Mouse (Mus musculus): ENCODE measurements around the gene 1110017D15Rik.
A peak's percentile ranks its signal among the peaks of the same experiment; 100 is the strongest.

The 1110017D15Rik gene

GRCm38 (mm10) chr4:41513309-41513708 is 3.8 kb downstream of the 1110017D15Rik start:
- no peak for DNase-seq (ENCODE audit: low spot score)

- no peak for DNase-seq (ENCODE audit: low spot score)
These were observed 9.1 kb downstream of the 1110017D15Rik start for GRCm38 (mm10) chr4:41507998-41508397.

- DNase-seq (ENCODE audit: low spot score): no peak
These were observed 9.7 kb downstream of the 1110017D15Rik start for GRCm38 (mm10) chr4:41507326-41507924.

GRCm38 (mm10) chr4:41506906-41507305 is 10.2 kb downstream of the 1110017D15Rik start:
- DNase-seq (ENCODE audit: low spot score): peak; percentile 81

- peak; percentile 60 for DNase-seq (ENCODE audit: low spot score)
These were observed 11.0 kb downstream of the 1110017D15Rik start for GRCm38 (mm10) chr4:41506156-41506555.

GRCm38 (mm10) chr4:41505131-41505551 is 12.0 kb downstream of the 1110017D15Rik start:
- no peak for DNase-seq (ENCODE audit: low spot score)

- DNase-seq (ENCODE audit: low spot score): no peak
These were observed 12.8 kb downstream of the 1110017D15Rik start for GRCm38 (mm10) chr4:41504325-41504724.

GRCm38 (mm10) chr4:41502986-41503412 is 14.1 kb downstream of the 1110017D15Rik start, which contains the start of gene AI464131:
Gene AI464131, minus strand, starts transcription at chr4:41503076.
- peak; percentile 92 for DNase-seq (ENCODE audit: low spot score)

GRCm38 (mm10) chr4:41502171-41502940 is 14.8 kb downstream of the 1110017D15Rik start:
- DNase-seq (ENCODE audit: low spot score): no peak

- DNase-seq (ENCODE audit: low spot score): no peak
These were observed 16.3 kb downstream of the 1110017D15Rik start for GRCm38 (mm10) chr4:41500787-41501186.

GRCm38 (mm10) chr4:41499619-41500018 is 17.5 kb downstream of the 1110017D15Rik start:
- DNase-seq (ENCODE audit: low spot score): no peak

GRCm38 (mm10) chr4:41498921-41499391 is 18.2 kb downstream of the 1110017D15Rik start:
- DNase-seq (ENCODE audit: low spot score): no peak

- no peak for DNase-seq (ENCODE audit: low spot score)
These were observed 18.9 kb downstream of the 1110017D15Rik start for GRCm38 (mm10) chr4:41497995-41498845.

GRCm38 (mm10) chr4:41497579-41497978 is 19.6 kb downstream of the 1110017D15Rik start:
- DNase-seq (ENCODE audit: low spot score): no peak

- DNase-seq (ENCODE audit: low spot score): no peak
These were observed 20.1 kb downstream of the 1110017D15Rik start for GRCm38 (mm10) chr4:41497046-41497445.

GRCm38 (mm10) chr4:41495850-41496249 is 21.3 kb downstream of the 1110017D15Rik start:
- no peak for DNase-seq (ENCODE audit: low spot score)

GRCm38 (mm10) chr4:41495076-41495475 is 22.1 kb downstream of the 1110017D15Rik start:
- DNase-seq (ENCODE audit: low spot score): no peak

GRCm38 (mm10) chr4:41494378-41494777 is 22.8 kb downstream of the 1110017D15Rik start:
- DNase-seq (ENCODE audit: low spot score): no peak

- DNase-seq (ENCODE audit: low spot score): no peak
These were observed 23.5 kb downstream of the 1110017D15Rik start for GRCm38 (mm10) chr4:41493464-41494116.

GRCm38 (mm10) chr4:41492951-41493350 is 24.2 kb downstream of the 1110017D15Rik start:
- no peak for DNase-seq (ENCODE audit: low spot score)

GRCm38 (mm10) chr4:41481601-41482017 is 35.5 kb downstream of the 1110017D15Rik start:
- peak; percentile 68 for DNase-seq (ENCODE audit: low spot score)

GRCm38 (mm10) chr4:41480254-41480653 is 36.9 kb downstream of the 1110017D15Rik start:
- DNase-seq (ENCODE audit: low spot score): peak; percentile 59

Measured in testis, postnatal 14 days (tissue).